Mouse (Mus musculus): ENCODE data around the gene Unc13b. TPM values are rescaled to one million over a fixed set of nuclear protein-coding genes. Genes with fewer than 3 reads are reported as not detected.

Unc13b gene
- total and polyA plus RNA-seq, 2 experiments from 2014 or later: 7.9 to 40.2 TPM

- peak; percentile 29 for TF ChIP-seq CTCF (IDR thresholded peaks at IDR 0.05)
- ATAC-seq (ENCODE audit: low FRiP score): peak; percentile 89
- H3K4me2 ChIP-seq (ENCODE audit: low read depth, low read length, poor library complexity, severe bottlenecking): peak within 1 kb of the TSS; percentile 78
- no peaks in the 10 kb centered on the region for H3K9me3 ChIP-seq (ENCODE audit: low read length)
- peak within 1 kb of the TSS; percentile 81 for H3K27ac ChIP-seq (ENCODE audit: low read depth, low read length)
- H3K9ac ChIP-seq (replicated peaks; ENCODE audit: low read length, poor library complexity, severe bottlenecking): peak within 1 kb of the TSS; percentile 59
- H3K27me3 ChIP-seq (ENCODE audit: insufficient read depth, low read length): no peaks in the 10 kb centered on the region
- whole genome bisulfite sequencing: under 1% methylated on average over 33 of the region's 33 CpGs
- DNase-seq (ENCODE audit: low spot score): peak; percentile 97
- peaks cover 10% of the 10 kb centered on the region; the same call in 1 of the 2 replicates for H3K4me1 ChIP-seq (ENCODE audit: insufficient read depth, low read length)
- H3K36me3 ChIP-seq (ENCODE audit: insufficient read depth, low read length): no peaks in the 10 kb centered on the region
- peak within 1 kb of the TSS; percentile 58 for H3K4me3 ChIP-seq (ENCODE audit: low read depth, low read length)
These were observed 13.0 kb upstream of the Unc13b start, which contains the start of gene Fam214b for GRCm38 (mm10) chr4:43045659-43046302. Gene Fam214b, minus strand, starts transcription at chr4:43046220.

DNA sequence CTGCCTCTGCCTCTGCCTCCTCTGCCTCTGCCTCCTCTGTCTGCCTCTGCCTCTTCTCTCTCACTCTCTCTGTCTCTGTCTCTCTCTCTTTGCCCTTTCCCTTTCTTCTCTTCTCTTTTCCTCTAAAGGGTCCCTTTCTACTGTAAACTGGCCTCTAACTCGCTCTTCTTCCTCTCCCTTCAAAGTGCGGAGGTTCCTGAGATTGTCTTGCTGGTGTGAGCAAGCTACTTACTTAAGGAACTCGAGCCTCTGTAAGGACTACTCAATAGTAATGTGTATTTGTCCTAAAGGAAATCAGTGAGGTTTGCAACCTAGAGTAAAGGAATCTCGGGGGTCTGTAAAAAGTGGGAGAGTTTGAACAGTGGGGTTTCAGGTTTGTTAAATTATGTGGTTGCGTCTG, 12.1 kb upstream of the Unc13b start:
- Histone ChIP-seq H3K4me3 (ENCODE audit: low read depth, low read length) (no peak overlapping the region), H3K36me3 (ENCODE audit: insufficient read depth, low read length) (no peaks in the 10 kb centered on the region), H3K9me3 (ENCODE audit: low read length) (no peaks in the 10 kb centered on the region), H3K4me1 (ENCODE audit: insufficient read depth, low read length) (peaks cover 10% of the 10 kb centered on the region; the same call in 1 of the 2 replicates), H3K4me2 (ENCODE audit: low read depth, low read length, poor library complexity, severe bottlenecking) (peak overlapping the region; percentile 78; the same call in 1 of the 2 replicates), H3K27me3 (ENCODE audit: insufficient read depth, low read length) (no peaks in the 10 kb centered on the region), H3K9ac (replicated peaks; ENCODE audit: low read length, poor library complexity, severe bottlenecking) (no peak overlapping the region), H3K27ac (ENCODE audit: low read depth, low read length) (peak overlapping the region; percentile 38; the same call in 1 of the 2 replicates)
- DNase-seq (ENCODE audit: low spot score) (no peak), ATAC-seq (ENCODE audit: low FRiP score) (no peak)
- no peak for TF ChIP-seq CTCF (IDR thresholded peaks at IDR 0.05)
- 61% methylated on average over 5 of the region's 5 CpGs for WGBS

GRCm38 (mm10) chr4:43047231-43047630, 11.5 kb upstream of the Unc13b start:
- Histone ChIP-seq H3K9me3 (ENCODE audit: low read length) (no peaks in the 10 kb centered on the region), H3K4me1 (ENCODE audit: insufficient read depth, low read length) (peaks cover 10% of the 10 kb centered on the region; the same call in 1 of the 2 replicates), H3K36me3 (ENCODE audit: insufficient read depth, low read length) (no peaks in the 10 kb centered on the region), H3K9ac (replicated peaks; ENCODE audit: low read length, poor library complexity, severe bottlenecking) (no peak overlapping the region), H3K4me3 (ENCODE audit: low read depth, low read length) (no peak overlapping the region), H3K27ac (ENCODE audit: low read depth, low read length) (no peak overlapping the region), H3K27me3 (ENCODE audit: insufficient read depth, low read length) (no peaks in the 10 kb centered on the region), H3K4me2 (ENCODE audit: low read depth, low read length, poor library complexity, severe bottlenecking) (no peak overlapping the region)
- peak; percentile 96 for TF ChIP-seq CTCF (IDR thresholded peaks at IDR 0.05)
- no peak for ATAC-seq (ENCODE audit: low FRiP score)
- 4% methylated on average over 5 of the region's 5 CpGs for WGBS
- peak; percentile 95 for DNase-seq (ENCODE audit: low spot score)

DNA sequence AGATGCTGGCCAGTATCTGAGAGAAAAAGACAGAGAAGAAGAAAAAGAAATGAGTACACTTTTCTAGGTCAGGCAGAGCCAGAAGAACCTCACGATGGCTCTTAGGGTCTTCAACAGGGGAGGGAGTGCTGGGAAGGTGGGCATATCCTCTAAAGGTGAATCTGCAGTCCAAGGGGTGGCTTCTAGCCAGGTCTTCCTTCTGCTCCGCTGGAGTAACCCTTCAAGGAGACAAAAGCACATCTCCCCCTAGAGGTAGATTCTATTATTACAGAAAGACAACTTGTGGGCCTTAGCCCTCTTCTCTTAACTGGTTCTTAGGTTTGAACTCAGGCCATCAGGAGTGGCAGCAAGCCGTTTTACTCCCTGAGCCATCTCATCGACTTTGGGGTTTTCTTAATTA, 6.1 kb upstream of the Unc13b start:
- 10% methylated on average over 4 of the region's 4 CpGs for WGBS
- no peak overlapping the region for H3K4me2 ChIP-seq (ENCODE audit: low read depth, low read length, poor library complexity, severe bottlenecking)
- H3K27ac ChIP-seq (ENCODE audit: low read depth, low read length): no peak overlapping the region
- H3K4me3 ChIP-seq (ENCODE audit: low read depth, low read length): no peak overlapping the region
- ATAC-seq (ENCODE audit: low FRiP score) (no peak), DNase-seq (ENCODE audit: low spot score) (peak; percentile 75)
- no peaks in the 10 kb centered on the region for H3K36me3 ChIP-seq (ENCODE audit: insufficient read depth, low read length)
- no peaks in the 10 kb centered on the region for H3K4me1 ChIP-seq (ENCODE audit: insufficient read depth, low read length)
- H3K9ac ChIP-seq (replicated peaks; ENCODE audit: low read length, poor library complexity, severe bottlenecking): no peak overlapping the region
- H3K27me3 ChIP-seq (ENCODE audit: insufficient read depth, low read length): no peaks in the 10 kb centered on the region
- TF ChIP-seq CTCF (IDR thresholded peaks at IDR 0.05): peak; percentile 67
- no peaks in the 10 kb centered on the region for H3K9me3 ChIP-seq (ENCODE audit: low read length)

- Histone ChIP-seq H3K4me3 (ENCODE audit: low read depth, low read length) (no peak overlapping the region), H3K9ac (replicated peaks; ENCODE audit: low read length, poor library complexity, severe bottlenecking) (no peak overlapping the region), H3K36me3 (ENCODE audit: insufficient read depth, low read length) (no peaks in the 10 kb centered on the region), H3K27ac (ENCODE audit: low read depth, low read length) (no peak overlapping the region), H3K27me3 (ENCODE audit: insufficient read depth, low read length) (no peaks in the 10 kb centered on the region), H3K9me3 (ENCODE audit: low read length) (no peaks in the 10 kb centered on the region), H3K4me2 (ENCODE audit: low read depth, low read length, poor library complexity, severe bottlenecking) (no peak overlapping the region), H3K4me1 (ENCODE audit: insufficient read depth, low read length) (0 out of 2 replicates have a peak, but pooled peaks cover 2% of the 10 kb centered on the region)
- WGBS: 96% methylated on average over 5 of the region's 5 CpGs
- no peak for ATAC-seq (ENCODE audit: low FRiP score)
- no peak for TF ChIP-seq CTCF (IDR thresholded peaks at IDR 0.05)
- no peak for DNase-seq (ENCODE audit: low spot score)
These were observed 1.1 kb upstream of the Unc13b start for GRCm38 (mm10) chr4:43057654-43058053.

GRCm38 (mm10) chr4:43058392-43058752, 381 bp upstream of the Unc13b start:
- 15% methylated on average over 8 of the region's 8 CpGs for WGBS
- peak overlapping the region; percentile 76 for H3K4me3 ChIP-seq (ENCODE audit: low read depth, low read length)
- no peaks in the 10 kb centered on the region for H3K36me3 ChIP-seq (ENCODE audit: insufficient read depth, low read length)
- 0 out of 2 replicates have a peak overlapping the region, but pooled peaks have one; percentile 80 for H3K27ac ChIP-seq (ENCODE audit: low read depth, low read length)
- ATAC-seq (ENCODE audit: low FRiP score): no peak
- TF ChIP-seq CTCF (IDR thresholded peaks at IDR 0.05): no peak
- H3K4me2 ChIP-seq (ENCODE audit: low read depth, low read length, poor library complexity, severe bottlenecking): peak overlapping the region; percentile 71
- no peaks in the 10 kb centered on the region for H3K9me3 ChIP-seq (ENCODE audit: low read length)
- H3K4me1 ChIP-seq (ENCODE audit: insufficient read depth, low read length): 0 out of 2 replicates have a peak, but pooled peaks cover 2% of the 10 kb centered on the region
- no peak for DNase-seq (ENCODE audit: low spot score)
- H3K9ac ChIP-seq (replicated peaks; ENCODE audit: low read length, poor library complexity, severe bottlenecking): 0 out of 2 replicates have a peak overlapping the region, but pooled peaks have one; percentile 81
- H3K27me3 ChIP-seq (ENCODE audit: insufficient read depth, low read length): no peaks in the 10 kb centered on the region
